Mouse (Mus musculus) liver, adult 2 months (tissue): ENCODE data around the gene Fam102b.

Experiments
- CTCF ChIP-seq: fragments of 200-500 bp; IDR thresholded peaks from 2 replicates; pipeline ENCODE4 v1.5.1; 2011; ENCODE audit warnings: low read depth, low read length, control low read depth
- POLR2A ChIP-seq: fragments of 200-500 bp; IDR thresholded peaks from 2 replicates; pipeline ENCODE4 v1.6.1; 2011; ENCODE audit warnings: low read length, control low read depth; ENCODE audit not compliant: insufficient read depth; ENCODE audit errors: extremely low read depth

DNA sequence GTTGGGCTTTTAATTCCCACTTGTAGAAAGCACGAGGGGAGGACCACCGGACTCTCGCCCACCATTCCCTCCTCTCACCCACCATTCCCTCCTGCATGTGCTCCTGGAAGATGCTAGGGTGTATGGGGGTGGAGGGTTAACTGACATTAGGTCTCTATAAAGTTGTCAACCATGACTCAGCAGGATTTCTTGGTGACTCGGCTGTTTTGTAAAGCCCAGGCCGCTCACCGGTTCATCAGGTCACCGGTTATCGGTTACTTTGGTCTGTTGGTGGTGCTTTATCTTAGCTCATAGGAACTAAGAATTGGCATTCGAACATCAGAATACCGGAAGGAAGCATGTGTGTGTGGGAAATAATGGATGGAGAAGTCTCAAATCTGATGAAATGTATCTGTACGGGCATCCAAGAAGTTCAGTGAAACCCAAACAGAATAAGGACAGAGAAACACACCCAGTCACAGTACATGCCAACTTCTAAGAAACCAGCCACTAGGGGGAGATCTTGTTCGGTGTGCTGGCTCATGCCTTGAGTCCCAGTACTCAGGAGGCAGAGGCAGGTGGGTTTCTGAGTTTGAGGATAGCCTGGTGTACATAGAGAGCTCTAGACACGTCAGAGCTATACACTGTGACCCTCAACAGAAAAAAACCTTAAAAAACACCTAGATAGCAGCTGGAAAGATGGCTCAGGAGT is 49.9 kb downstream of the Fam102b start:
- TF ChIP-seq CTCF (peak; percentile 55), POLR2A (no peak)
